Mouse (Mus musculus) liver, embryonic 14.5 days (tissue): ENCODE results near the gene Atrnl1. TPM values are rescaled to one million over a fixed set of nuclear protein-coding genes. Genes with fewer than 3 reads are reported as not detected.

Experiments
- ATAC-seq: fragments of 200-750 bp; cut with Nextera tagmentation; 2 replicates; pipeline ENCODE4 v1.8.0; 2017; ENCODE audit warnings: moderate number of reproducible peaks, mild to moderate bottlenecking, moderate library complexity; ENCODE audit not compliant: insufficient read depth
- DNase-seq, 3 experiments: peaks; one replicate each; pipeline ENCODE4 v3.0.0-alpha.2; 2012 to 2013; ENCODE audit warnings: low read depth in 3 of 3, low spot score in 3 of 3
- H3K27ac ChIP-seq: fragments of 300-500 bp; sonication (generic); 2 replicates; pipeline ENCODE4 v1.5.1; 2014; ENCODE audit warnings: moderate library complexity, mild to moderate bottlenecking, control low read depth, inconsistent platforms
- H3K27me3 ChIP-seq: fragments of 300-500 bp; sonication (generic); 2 replicates; pipeline ENCODE4 v1.6.1; 2014; ENCODE audit warnings: mild to moderate bottlenecking, low read length, moderate library complexity; ENCODE audit not compliant: control insufficient read depth, insufficient read depth
- H3K36me3 ChIP-seq: fragments of 300-500 bp; sonication (generic); replicated peaks from 2 replicates; pipeline ENCODE4 v1.6.1; 2014; ENCODE audit warnings: low read depth; ENCODE audit not compliant: control insufficient read depth, insufficient read depth
- H3K4me1 ChIP-seq, 2 experiments: fragments of 200-500 bp in 1 of 2; fragments of 300-500 bp in 1 of 2; sonication (generic) in 1 of 2; replicated peaks; 2 replicates each; pipeline ENCODE4 v1.6.1; 2012 to 2014; ENCODE audit warnings: antibody characterized with exemption in 1 of 2, inconsistent platforms in 1 of 2, low read length in 1 of 2; ENCODE audit not compliant: control insufficient read depth in 2 of 2, insufficient read depth in 2 of 2
- H3K4me2 ChIP-seq: fragments of 300-500 bp; sonication (generic); 2 replicates; pipeline ENCODE4 v1.6.1; 2014; ENCODE audit warnings: low read depth, mild to moderate bottlenecking, control low read depth, moderate library complexity
- H3K4me3 ChIP-seq, 2 experiments: fragments of 200-500 bp in 1 of 2; fragments of 300-500 bp in 1 of 2; sonication (generic) in 1 of 2; 2 replicates each; pipeline ENCODE4 v1.5.1; 2012 to 2014; ENCODE audit warnings: low read depth in 2 of 2, low read length in 2 of 2, mild to moderate bottlenecking in 2 of 2, control low read depth in 1 of 2, inconsistent platforms in 1 of 2, moderate library complexity in 1 of 2; ENCODE audit not compliant: insufficient read depth in 1 of 2
- H3K9ac ChIP-seq: fragments of 300-500 bp; sonication (generic); replicated peaks from 2 replicates; pipeline ENCODE4 v1.6.1; 2014; ENCODE audit warnings: mild to moderate bottlenecking, control low read depth, moderate library complexity
- H3K9me3 ChIP-seq: fragments of 300-500 bp; sonication (generic); 2 replicates; pipeline ENCODE4 v1.6.1; 2016; ENCODE audit warnings: low read length, mixed read lengths; ENCODE audit not compliant: control insufficient read depth
- CTCF ChIP-seq: IDR thresholded peaks from 2 replicates; pipeline ENCODE4 v1.5.1; 2016; ENCODE audit warnings: antibody characterized with exemption, low read depth, control low read depth
- EP300 ChIP-seq: IDR thresholded peaks from 2 replicates; pipeline ENCODE4 v1.6.1; 2016; ENCODE audit warnings: antibody characterized with exemption, low read depth
- WGBS: fragments of 180-500 bp; shearing (Covaris S2); extraction: QIAGEN DNeasy Blood & Tissue Kit; methylation state at CpG from one replicate; pipeline ENCODE4 v1.1.7; 2014; ENCODE audit not compliant: insufficient replicate concordance; 5-methylcytosine and 5-hydroxymethylcytosine counted together
- polyA plus RNA-seq, 2 experiments: library from polyadenylated mRNA; depleted of rRNA in 1 of 2; stranded (reverse) in 1 of 2; unstranded in 1 of 2; fragments of >200 nt; fragmentation: Nextera tagmentation in 1 of 2; extraction: Ambion mirVana in 1 of 2; gene quantifications; 2 replicates each; pipeline versions ENCODE4 v1.2.1 to v1.2.3; 2012 to 2014

Atrnl1 gene
- polyA plus RNA-seq, 2 experiments = 0.46 to 1.3 TPM

DNA sequence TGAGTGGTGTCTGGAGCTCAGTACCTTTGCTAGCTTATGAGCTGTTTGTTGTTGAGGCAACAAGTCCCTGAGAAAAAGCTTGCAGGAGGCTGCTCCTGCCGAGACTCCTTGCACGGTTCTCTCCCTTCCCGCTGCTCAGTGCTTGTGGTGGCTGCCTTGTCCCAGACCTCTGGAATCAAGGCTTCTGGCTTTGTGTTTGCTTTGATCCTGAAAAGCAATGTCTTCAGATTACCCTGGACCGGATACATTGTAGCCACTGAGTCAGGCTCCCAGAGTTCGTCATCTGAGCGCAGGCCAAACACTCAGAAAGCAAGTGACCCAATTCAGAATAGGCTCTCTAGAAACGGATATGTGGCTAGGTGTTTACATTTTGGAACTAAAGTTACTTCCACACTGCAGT, 35.8 kb upstream of the Atrnl1 start:
- Histone ChIP-seq H3K4me1 (no peaks in the 10 kb centered on the region), H3K9ac (no peak overlapping the region), H3K9me3 (no peaks in the 10 kb centered on the region), H3K27me3 (no peaks in the 10 kb centered on the region), H3K36me3 (no peaks in the 10 kb centered on the region), H3K4me3 (no peak overlapping the region), H3K27ac (no peak overlapping the region), H3K4me2 (no peak overlapping the region)
- TF ChIP-seq CTCF (no peak), EP300 (no peak)
- 65% methylated on average over 7 of the region's 7 CpGs for WGBS
- no peak for ATAC-seq
- DNase-seq = no peak

DNA sequence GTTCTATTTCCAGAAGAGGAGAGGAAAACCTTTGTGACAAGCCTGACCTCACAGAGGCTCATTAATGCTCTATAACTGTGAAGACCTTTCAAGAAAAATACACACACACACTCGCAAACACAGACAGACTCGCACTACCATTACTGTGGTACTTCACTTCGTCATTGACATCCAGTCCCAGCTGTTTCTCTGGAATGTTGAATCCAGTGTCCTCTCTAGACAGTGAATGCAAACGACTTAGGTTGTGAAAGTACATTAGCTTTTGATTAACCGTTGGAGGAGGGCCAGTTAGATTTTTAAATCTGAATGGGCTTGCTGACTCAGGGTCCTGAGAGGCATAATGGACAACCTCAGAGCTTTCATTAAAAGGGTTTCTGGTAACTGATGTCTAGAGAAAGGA, 34.0 kb upstream of the Atrnl1 start:
- no peak for ATAC-seq
- no peaks in the 10 kb centered on the region for H3K36me3 ChIP-seq
- H3K9ac ChIP-seq = no peak overlapping the region
- H3K4me2 ChIP-seq = no peak overlapping the region
- no peak for DNase-seq
- H3K4me1 ChIP-seq = no peaks in the 10 kb centered on the region
- H3K27me3 ChIP-seq = no peaks in the 10 kb centered on the region
- no peak overlapping the region for H3K4me3 ChIP-seq
- no peak for TF ChIP-seq CTCF
- TF ChIP-seq EP300 = no peak
- no peak overlapping the region for H3K27ac ChIP-seq
- WGBS = 46% methylated on average over 5 of the region's 5 CpGs
- no peaks in the 10 kb centered on the region for H3K9me3 ChIP-seq

DNA sequence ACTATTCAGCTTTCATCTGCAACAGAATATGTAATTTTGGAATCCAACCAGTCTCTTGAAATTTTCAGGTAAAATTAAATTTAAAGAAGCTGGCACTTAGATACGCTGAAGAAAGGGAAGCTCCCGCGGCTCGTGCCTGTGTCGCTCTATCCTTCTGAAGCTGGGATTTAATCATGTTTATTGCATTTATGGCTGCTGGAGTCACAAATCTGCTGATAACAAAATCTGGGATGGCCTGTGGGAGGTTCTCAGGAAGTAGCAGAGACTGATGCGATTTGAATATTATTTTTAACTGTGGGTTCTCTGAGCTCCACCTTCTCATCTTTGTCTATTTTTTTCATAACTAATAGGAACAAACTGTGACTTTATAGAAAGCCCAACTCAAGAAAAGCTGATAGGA, 33.6 kb upstream of the Atrnl1 start:
- 74% methylated on average over 6 of the region's 6 CpGs for WGBS
- H3K36me3 ChIP-seq = no peaks in the 10 kb centered on the region
- no peaks in the 10 kb centered on the region for H3K9me3 ChIP-seq
- H3K9ac ChIP-seq = no peak overlapping the region
- DNase-seq (no peak), ATAC-seq (no peak)
- no peaks in the 10 kb centered on the region for H3K27me3 ChIP-seq
- H3K27ac ChIP-seq = no peak overlapping the region
- no peaks in the 10 kb centered on the region for H3K4me1 ChIP-seq
- H3K4me3 ChIP-seq = no peak overlapping the region
- H3K4me2 ChIP-seq = no peak overlapping the region
- TF ChIP-seq CTCF = no peak
- no peak for TF ChIP-seq EP300

DNA sequence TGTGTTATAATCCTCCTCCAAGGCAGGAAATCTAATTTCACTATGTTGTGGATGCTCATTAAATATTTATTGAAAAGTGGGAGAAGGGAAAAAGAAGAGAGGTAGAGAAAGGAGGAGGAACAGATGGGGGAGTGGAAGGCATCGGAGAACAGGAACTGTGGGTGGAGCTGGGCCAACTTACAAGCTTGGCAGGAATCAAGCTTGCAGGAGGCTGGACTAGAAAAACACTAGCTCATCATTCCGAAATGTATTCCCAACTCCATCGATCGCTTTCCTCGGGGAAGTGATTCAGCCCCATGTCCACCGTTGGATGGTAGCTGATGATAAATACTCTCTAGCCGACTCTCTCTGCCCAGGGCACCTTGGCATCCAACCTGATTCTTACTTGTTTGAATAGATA, 29.9 kb upstream of the Atrnl1 start:
- H3K9me3 ChIP-seq = no peaks in the 10 kb centered on the region
- no peak for DNase-seq
- no peaks in the 10 kb centered on the region for H3K36me3 ChIP-seq
- H3K4me1 ChIP-seq = peaks cover 0 to 4% of the 10 kb centered on the region in 2 experiments; a peak in 2 of 4 replicates
- H3K4me2 ChIP-seq = no peak overlapping the region
- 70% methylated on average over 7 of the region's 7 CpGs for WGBS
- H3K27ac ChIP-seq = no peak overlapping the region
- H3K4me3 ChIP-seq = no peak overlapping the region
- ATAC-seq = no peak
- H3K9ac ChIP-seq = no peak overlapping the region
- TF ChIP-seq CTCF (no peak), EP300 (no peak)
- H3K27me3 ChIP-seq = no peaks in the 10 kb centered on the region

DNA sequence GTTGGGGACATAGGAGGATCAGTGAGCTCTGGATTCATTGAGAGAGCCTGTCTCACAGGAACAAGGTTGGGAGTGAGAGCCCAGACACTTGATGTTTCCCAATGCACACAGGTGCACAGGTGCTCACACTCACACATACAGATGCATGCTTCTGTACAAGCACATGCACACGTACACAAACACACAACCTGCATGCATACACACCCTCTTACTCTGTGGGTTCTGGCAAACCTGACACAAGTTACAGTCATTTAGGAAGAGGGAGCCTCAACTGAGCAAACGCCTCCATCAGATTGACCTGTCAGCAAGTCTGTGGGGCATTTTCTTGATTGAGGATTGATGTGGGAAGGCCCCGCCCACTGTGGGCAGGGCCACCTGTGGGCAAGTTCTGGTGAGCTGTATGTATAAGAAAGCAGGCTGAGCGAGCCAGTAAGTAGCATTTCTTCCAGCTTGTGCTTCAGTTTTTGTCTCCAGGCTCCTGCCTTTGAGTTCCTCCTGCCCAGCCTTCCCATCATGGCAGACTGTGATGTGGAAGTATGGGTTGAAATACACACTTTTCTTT, 25.5 kb upstream of the Atrnl1 start:
- Histone ChIP-seq H3K36me3 (no peaks in the 10 kb centered on the region), H3K4me2 (no peak overlapping the region), H3K4me1 (peaks cover 0 to 4% of the 10 kb centered on the region in 2 experiments; a peak in 2 of 4 replicates), H3K27ac (no peak overlapping the region), H3K27me3 (no peaks in the 10 kb centered on the region), H3K4me3 (no peak overlapping the region), H3K9me3 (no peaks in the 10 kb centered on the region), H3K9ac (no peak overlapping the region)
- DNase-seq = no peak
- TF ChIP-seq CTCF = no peak
- no peak for TF ChIP-seq EP300
- ATAC-seq = no peak
- WGBS = 41% methylated on average over 4 of the region's 4 CpGs
